Comparison of ENCODE assay signal across 9 mouse cellular contexts in genomic region chr7:99537183-99537756, GRCm38 (mm10). TPM values are rescaled to one million over a fixed set of nuclear protein-coding genes. Genes with fewer than 3 reads are reported as not detected.
DNase-seq lines count a peak whose midpoint lies in the region; ATAC-seq lines count a peak whose summit lies in the region.
"Had no signal": no experiment of that assay in that cellular context is flagged by ENCODE, and none has a peak within 500 bp of the region (broad histone marks: within the 10 kb centered on the region; RNA-seq: fewer than 3 reads in every experiment).

No protein-coding gene starts in this region.

- H3K4me3 ChIP-seq in megakaryocyte, embryonic 14.5 days (replicated peaks): peak overlapping the region; percentile 93
- H3K4me3 ChIP-seq in limb, embryonic 13.5 days: no peak overlapping the region
- H3K4me3 ChIP-seq in stomach, embryonic 15.5 days (replicated peaks): no peak overlapping the region

- peak; percentile 67 for DNase-seq in adrenal gland, adult 2 months
- no peak for DNase-seq in adrenal gland, postnatal 10 days
- DNase-seq in embryo, embryonic 10 days (ENCODE audit: low spot score): no peak
- no peak for DNase-seq in cerebellum, postnatal 36 days
- DNase-seq: thymus, postnatal 36 days had no signal

- 58% methylated on average over 5 of the region's 5 CpGs for WGBS in limb, embryonic 13.5 days
- 45% methylated on average over 5 of the region's 5 CpGs for WGBS in stomach, embryonic 15.5 days

- H3K36me3 ChIP-seq in megakaryocyte, embryonic 14.5 days (replicated peaks; ENCODE audit: low read length): peaks cover 60% of the 10 kb centered on the region
- H3K36me3 ChIP-seq in limb, embryonic 13.5 days: no peaks in the 10 kb centered on the region
- H3K36me3 ChIP-seq in stomach, embryonic 15.5 days: no peaks in the 10 kb centered on the region

- peak overlapping the region; percentile 19; the same call in 1 of the 2 replicates for H3K9ac ChIP-seq in limb, embryonic 13.5 days
- H3K9ac ChIP-seq in stomach, embryonic 15.5 days: no peak overlapping the region

- H3K27me3 ChIP-seq in megakaryocyte, embryonic 14.5 days (replicated peaks): no peaks in the 10 kb centered on the region
- H3K27me3 ChIP-seq in limb, embryonic 13.5 days: no peaks in the 10 kb centered on the region
- H3K27me3 ChIP-seq in stomach, embryonic 15.5 days (replicated peaks): no peaks in the 10 kb centered on the region

- no peak for ATAC-seq in megakaryocyte, adult 5-6 weeks (ENCODE audit: poor library complexity, severe bottlenecking)
- no peak for ATAC-seq in limb, embryonic 13.5 days (ENCODE audit: low FRiP score, low read depth)
- no peak for ATAC-seq in stomach, embryonic 15.5 days (ENCODE audit: insufficient read depth, low FRiP score, low read depth)

- H3K9me3 ChIP-seq in megakaryocyte, embryonic 14.5 days: no peaks in the 10 kb centered on the region
- H3K9me3 ChIP-seq in limb, embryonic 13.5 days: no peaks in the 10 kb centered on the region
- no peaks in the 10 kb centered on the region for H3K9me3 ChIP-seq in stomach, embryonic 15.5 days

- H3K4me2 ChIP-seq in limb, embryonic 13.5 days (replicated peaks): peak overlapping the region; percentile 90
- H3K4me2 ChIP-seq in stomach, embryonic 15.5 days: peak overlapping the region; percentile 85; the same call in 1 of the 2 replicates

- H3K4me1 ChIP-seq in megakaryocyte, embryonic 14.5 days: peaks cover 94% of the 10 kb centered on the region
- peaks cover 54% of the 10 kb centered on the region for H3K4me1 ChIP-seq in limb, embryonic 13.5 days
- H3K4me1 ChIP-seq in stomach, embryonic 15.5 days: peaks cover 43% of the 10 kb centered on the region

- no peak overlapping the region for H3K27ac ChIP-seq in limb, embryonic 13.5 days
- H3K27ac ChIP-seq in stomach, embryonic 15.5 days: no peak overlapping the region

RNA-seq across cellular contexts. Expression of gene Arrb1, which starts 2.0 kb away (rescaled TPM):
- 10 to 100 TPM; 38.7 to 62.2 TPM for total RNA-seq in adrenal gland, adult 2 months (2021)
- 19.0 and 19.3 TPM in 2 replicates for polyA plus RNA-seq in adrenal gland, adult 2 months (2012; rRNA removed)
- total RNA-seq in adrenal gland, postnatal 10 days (2021): 10 to 100 TPM; 46.2 to 56.8 TPM
- polyA plus RNA-seq in megakaryocyte, embryonic 14.5 days (2012; ENCODE audit: insufficient read depth, low replicate concordance): 11.2 and 43.4 TPM in 2 replicates
- total RNA-seq in megakaryocyte, adult 5-6 weeks (2015): 41.1 and 43.8 TPM in 2 replicates
- total RNA-seq in megakaryocyte, adult 5-6 weeks (2017): 91.7 and 96.9 TPM in 2 replicates
- polyA plus RNA-seq in limb, embryonic 13.5 days (2015; fragmentation: Nextera tagmentation; extraction: Ambion mirVana): 6.1 and 6.8 TPM in 2 replicates
- polyA plus RNA-seq in stomach, embryonic 15.5 days (2015; fragmentation: Nextera tagmentation; extraction: Ambion mirVana): 11.4 and 13.5 TPM in 2 replicates

RNA-seq across cellular contexts. Expression of gene Rps3, which starts 53.7 kb away (rescaled TPM):
- total RNA-seq in adrenal gland, adult 2 months (2021): 100 to 1,000 TPM; 414 to 589 TPM
- polyA plus RNA-seq in adrenal gland, adult 2 months (2012; rRNA removed): 80.7 and 95.4 TPM in 2 replicates
- 100 to 1,000 TPM; 554 to 575 TPM for total RNA-seq in adrenal gland, postnatal 10 days (2021)
- 128 and 530 TPM in 2 replicates for polyA plus RNA-seq in megakaryocyte, embryonic 14.5 days (2012; ENCODE audit: insufficient read depth, low replicate concordance)
- total RNA-seq in megakaryocyte, adult 5-6 weeks (2015): 992 and 1,050 TPM in 2 replicates
- total RNA-seq in megakaryocyte, adult 5-6 weeks (2017): 1,038 and 1,097 TPM in 2 replicates
- polyA plus RNA-seq in limb, embryonic 13.5 days (2015; fragmentation: Nextera tagmentation; extraction: Ambion mirVana): 767 and 820 TPM in 2 replicates
- 765 and 776 TPM in 2 replicates for polyA plus RNA-seq in stomach, embryonic 15.5 days (2015; fragmentation: Nextera tagmentation; extraction: Ambion mirVana)
